Mouse (Mus musculus) intestine, embryonic 14.5 days (tissue): ENCODE data around the gene Fkbp15. TPM values are rescaled to one million over a fixed set of nuclear protein-coding genes. Genes with fewer than 3 reads are reported as not detected.

Source experiments
- ATAC-seq: fragments of 200-750 bp; cut with Nextera tagmentation; replicated peaks from 2 replicates; pipeline ENCODE4 v1.8.0; 2017; ENCODE audit warnings: low read depth, moderate number of reproducible peaks, moderate TSS enrichment, moderate library complexity; ENCODE audit not compliant: low FRiP score, low TSS enrichment
- DNase-seq: peaks from one replicate; pipeline ENCODE4 v3.0.0-alpha.2; 2018; ENCODE audit warnings: low spot score
- H3K27ac ChIP-seq: fragments of 300-500 bp; sonication (generic); 2 replicates; pipeline ENCODE4 v1.5.1; 2014; ENCODE audit warnings: low read depth, mild to moderate bottlenecking, control low read depth
- H3K27me3 ChIP-seq: fragments of 300-500 bp; sonication (generic); replicated peaks from 2 replicates; pipeline ENCODE4 v1.6.1; 2014; ENCODE audit warnings: low read length, control low read depth; ENCODE audit not compliant: control insufficient read depth, insufficient read depth
- H3K36me3 ChIP-seq: fragments of 300-500 bp; sonication (generic); 2 replicates; pipeline ENCODE4 v1.6.1; 2014; ENCODE audit warnings: low read length, control low read depth; ENCODE audit not compliant: control insufficient read depth, insufficient read depth
- H3K4me1 ChIP-seq: fragments of 300-500 bp; sonication (generic); replicated peaks from 2 replicates; pipeline ENCODE4 v1.6.1; 2014; ENCODE audit warnings: low read length, control low read depth, mixed read lengths; ENCODE audit not compliant: control insufficient read depth, insufficient read depth
- H3K4me2 ChIP-seq: fragments of 300-500 bp; sonication (generic); 2 replicates; pipeline ENCODE4 v1.6.1; 2014; ENCODE audit warnings: low read length
- H3K4me3 ChIP-seq: fragments of 300-500 bp; sonication (generic); 2 replicates; pipeline ENCODE4 v1.5.1; 2014; ENCODE audit warnings: low read depth, low read length, control low read depth, mixed read lengths
- H3K9ac ChIP-seq: fragments of 300-500 bp; sonication (generic); 2 replicates; pipeline ENCODE4 v1.6.1; 2014; ENCODE audit warnings: mild to moderate bottlenecking, low read length
- H3K9me3 ChIP-seq: fragments of 300-500 bp; sonication (generic); 2 replicates; pipeline ENCODE4 v1.6.1; 2016; ENCODE audit warnings: low read length, control low read depth; ENCODE audit not compliant: control insufficient read depth
- WGBS: fragments of 180-500 bp; shearing (Covaris S2); extraction: QIAGEN DNeasy Blood & Tissue Kit; methylation state at CpG from one replicate; pipeline ENCODE4 v1.1.7; 2014; 5-methylcytosine and 5-hydroxymethylcytosine counted together
- polyA plus RNA-seq: library from polyadenylated mRNA; unstranded; fragments of >200 nt; fragmentation: Nextera tagmentation; extraction: Ambion mirVana; gene quantifications from 2 replicates; pipeline ENCODE4 v1.2.1, GENCODE M21; 2014

The Fkbp15 gene
- polyA plus RNA-seq, 1 experiment from 2014 or later: 26.3 TPM

- H3K9me3 ChIP-seq: no peaks in the 10 kb centered on the region
- ATAC-seq (peak; percentile 40; the same call in 1 of the 2 replicates), DNase-seq (no peak)
- no peaks in the 10 kb centered on the region for H3K27me3 ChIP-seq
- no peak overlapping the region for H3K4me2 ChIP-seq
- H3K9ac ChIP-seq: no peak overlapping the region
- peaks cover 73% of the 10 kb centered on the region for H3K36me3 ChIP-seq
- no peaks in the 10 kb centered on the region for H3K4me1 ChIP-seq
- 83% methylated on average over 1 of the region's 1 CpGs for WGBS
- H3K27ac ChIP-seq: no peak overlapping the region
- no peak overlapping the region for H3K4me3 ChIP-seq
Observed at GRCm38 (mm10) chr4:62303288-62303687, 57.1 kb downstream of the Fkbp15 start.

- 55% methylated on average over 2 of the region's 2 CpGs for WGBS
- no peaks in the 10 kb centered on the region for H3K27me3 ChIP-seq
- H3K4me3 ChIP-seq: no peak overlapping the region
- ATAC-seq (no peak), DNase-seq (no peak)
- H3K9me3 ChIP-seq: no peaks in the 10 kb centered on the region
- H3K4me1 ChIP-seq: no peaks in the 10 kb centered on the region
- H3K4me2 ChIP-seq: no peak overlapping the region
- H3K9ac ChIP-seq: no peak overlapping the region
- H3K36me3 ChIP-seq: peaks cover 74% of the 10 kb centered on the region
- no peak overlapping the region for H3K27ac ChIP-seq
Observed at GRCm38 (mm10) chr4:62302795-62303194, 57.6 kb downstream of the Fkbp15 start.

- Histone ChIP-seq H3K4me3 (no peak overlapping the region), H3K9ac (no peak overlapping the region), H3K4me2 (no peak overlapping the region), H3K27me3 (no peaks in the 10 kb centered on the region), H3K27ac (no peak overlapping the region), H3K36me3 (peaks cover 75% of the 10 kb centered on the region), H3K4me1 (no peaks in the 10 kb centered on the region), H3K9me3 (no peaks in the 10 kb centered on the region)
- WGBS: 86% methylated on average over 2 of the region's 2 CpGs
- no peak for DNase-seq
- no peak for ATAC-seq
Observed at GRCm38 (mm10) chr4:62300001-62300400, 60.3 kb downstream of the Fkbp15 start.

GRCm38 (mm10) chr4:62297280-62298130, 62.8 kb downstream of the Fkbp15 start:
- Histone ChIP-seq H3K4me1 (peaks cover 2% of the 10 kb centered on the region; the same call in 1 of the 2 replicates), H3K9me3 (no peaks in the 10 kb centered on the region), H3K36me3 (peaks cover 58% of the 10 kb centered on the region), H3K9ac (no peak overlapping the region), H3K4me2 (no peak overlapping the region), H3K27me3 (no peaks in the 10 kb centered on the region), H3K4me3 (no peak overlapping the region), H3K27ac (no peak overlapping the region)
- DNase-seq: no peak
- ATAC-seq: no peak
- 77% methylated on average over 3 of the region's 3 CpGs for WGBS

GRCm38 (mm10) chr4:62294741-62295140, 65.6 kb downstream of the Fkbp15 start:
- Histone ChIP-seq H3K9ac (no peak overlapping the region), H3K4me3 (no peak overlapping the region), H3K27ac (no peak overlapping the region), H3K9me3 (no peaks in the 10 kb centered on the region), H3K4me1 (peaks cover 2% of the 10 kb centered on the region; the same call in 1 of the 2 replicates), H3K4me2 (no peak overlapping the region), H3K27me3 (no peaks in the 10 kb centered on the region), H3K36me3 (peaks cover 38% of the 10 kb centered on the region)
- no peak for DNase-seq
- ATAC-seq: no peak
- WGBS: 100% methylated on average over 1 of the region's 1 CpGs

- Histone ChIP-seq H3K4me3 (no peak overlapping the region), H3K27ac (no peak overlapping the region), H3K9ac (no peak overlapping the region), H3K9me3 (no peaks in the 10 kb centered on the region), H3K4me1 (peaks cover 2% of the 10 kb centered on the region; the same call in 1 of the 2 replicates), H3K36me3 (peaks cover 25% of the 10 kb centered on the region), H3K27me3 (no peaks in the 10 kb centered on the region), H3K4me2 (no peak overlapping the region)
- no peak for DNase-seq
- no peak for ATAC-seq
- WGBS: 49% methylated on average over 10 of the region's 10 CpGs
Observed at GRCm38 (mm10) chr4:62293219-62293861, 67.0 kb downstream of the Fkbp15 start.

- ATAC-seq (no peak), DNase-seq (no peak)
- no peak overlapping the region for H3K9ac ChIP-seq
- no peak overlapping the region for H3K27ac ChIP-seq
- H3K9me3 ChIP-seq: no peaks in the 10 kb centered on the region
- peaks cover 6% of the 10 kb centered on the region for H3K4me1 ChIP-seq
- no peaks in the 10 kb centered on the region for H3K27me3 ChIP-seq
- no peak overlapping the region for H3K4me2 ChIP-seq
- peaks cover 18% of the 10 kb centered on the region for H3K36me3 ChIP-seq
- no peak overlapping the region for H3K4me3 ChIP-seq
- 64% methylated on average over 8 of the region's 8 CpGs for WGBS
Observed at GRCm38 (mm10) chr4:62292461-62293180, 67.7 kb downstream of the Fkbp15 start.

- ATAC-seq (no peak), DNase-seq (no peak)
Observed at GRCm38 (mm10) chr4:62290816-62291505, 69.4 kb downstream of the Fkbp15 start.

More at GRCm38 (mm10) chr4:62290816-62291505, 69.4 kb downstream of the Fkbp15 start:
- WGBS: 84% methylated on average over 9 of the region's 9 CpGs
- H3K4me2 ChIP-seq: no peak overlapping the region
- peaks cover 3% of the 10 kb centered on the region; the same call in 1 of the 2 replicates for H3K36me3 ChIP-seq
- H3K9ac ChIP-seq: no peak overlapping the region
- H3K4me3 ChIP-seq: no peak overlapping the region
- peaks cover 7% of the 10 kb centered on the region for H3K4me1 ChIP-seq
- no peaks in the 10 kb centered on the region for H3K27me3 ChIP-seq
- no peak overlapping the region for H3K27ac ChIP-seq
- H3K9me3 ChIP-seq: no peaks in the 10 kb centered on the region
